Mouse (Mus musculus) megakaryocyte-erythroid progenitor cell, adult 5-6 weeks (primary cell): ENCODE results near the gene Atrnl1. TPM values are rescaled to one million over a fixed set of nuclear protein-coding genes. Genes with fewer than 3 reads are reported as not detected.
A peak's percentile ranks its signal among the peaks of the same experiment; 100 is the strongest.

ENCODE experiments used
- ATAC-seq: replicated peaks from 2 replicates; pipeline ENCODE4 v1.8.0; 2016; ENCODE audit warnings: mild to moderate bottlenecking, inconsistent platforms; ENCODE audit not compliant: severe bottlenecking, poor library complexity, low FRiP score, low TSS enrichment
- total RNA-seq, 2 experiments: library from RNA; stranded (forward) in 1 of 2; stranded (reverse) in 1 of 2; fragments of 200-1000, 215-1000 nt in 1 of 2; fragments of >200 nt in 1 of 2; fragmentation: Nextera tagmentation in 1 of 2; gene quantifications; 2 replicates each; pipeline ENCODE4 v1.2.3; 2014 to 2017

Gene Atrnl1
- total RNA-seq, 2 experiments from 2014 or later: 1.4 to 1.7 TPM

DNA sequence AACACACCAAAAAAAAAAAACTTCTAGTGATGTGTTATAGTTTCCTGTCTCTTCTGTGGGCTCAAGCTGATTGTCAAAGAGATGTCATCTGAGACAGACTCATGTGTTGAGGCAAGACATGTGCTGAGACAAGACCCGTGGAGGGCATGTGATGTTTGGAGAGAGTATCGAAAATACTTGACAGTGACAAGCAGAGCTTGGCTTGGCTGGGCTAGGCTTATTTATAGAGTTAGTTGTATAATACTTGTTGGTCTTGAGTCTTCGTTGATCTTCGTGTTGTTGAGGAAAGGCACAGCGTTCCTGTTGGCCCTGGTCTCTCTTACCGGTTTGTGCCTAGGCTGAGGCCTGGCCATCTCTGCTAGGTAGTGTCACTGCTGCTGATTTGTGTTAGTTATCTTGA lies 469.3 kb downstream of the Atrnl1 start:
- no peak for ATAC-seq

DNA sequence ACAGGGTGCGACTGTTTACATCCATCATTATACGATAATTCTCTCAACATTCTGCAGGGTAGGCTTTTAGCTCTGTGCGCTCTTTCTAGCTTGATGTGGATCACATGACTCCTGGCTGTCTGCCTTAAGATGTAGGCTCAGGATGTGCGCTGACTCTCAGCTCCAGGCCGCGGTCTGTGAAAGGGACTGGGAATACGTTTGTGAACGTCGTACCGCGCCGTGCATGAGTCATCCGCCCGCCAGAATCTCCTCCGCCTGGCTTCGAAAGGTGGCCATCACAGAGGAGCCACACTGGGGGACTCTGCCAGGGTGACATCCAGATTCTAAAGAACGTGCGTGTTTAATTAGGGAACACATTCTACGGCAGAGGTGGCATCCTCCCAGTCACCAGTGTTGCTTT lies 471.9 kb downstream of the Atrnl1 start:
- ATAC-seq: no peak

DNA sequence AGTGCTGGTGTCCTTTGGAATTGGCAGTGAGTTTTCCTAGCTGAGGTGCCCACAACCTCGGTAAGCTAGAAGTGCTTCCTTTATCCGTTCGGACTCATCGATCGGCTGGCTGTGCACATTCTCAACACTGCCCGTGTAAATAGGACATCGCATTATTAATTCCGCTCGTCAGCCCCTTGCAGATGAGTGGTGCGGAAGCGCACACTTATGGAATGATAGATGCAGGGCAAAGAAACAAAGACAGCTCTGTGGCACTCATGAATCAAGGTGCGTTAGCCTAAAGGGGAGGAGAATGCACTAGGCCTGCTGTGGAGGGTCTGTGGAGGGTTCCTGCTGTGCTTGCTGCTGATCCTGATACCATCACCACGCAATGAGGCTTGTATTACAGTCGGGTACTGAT lies 474.0 kb downstream of the Atrnl1 start:
- no peak for ATAC-seq

- ATAC-seq: no peak
These were observed 475.9 kb downstream of the Atrnl1 start for GRCm38 (mm10) chr19:58086734-58087133.

- no peak for ATAC-seq
These were observed 477.1 kb downstream of the Atrnl1 start for GRCm38 (mm10) chr19:58087901-58088300.

DNA sequence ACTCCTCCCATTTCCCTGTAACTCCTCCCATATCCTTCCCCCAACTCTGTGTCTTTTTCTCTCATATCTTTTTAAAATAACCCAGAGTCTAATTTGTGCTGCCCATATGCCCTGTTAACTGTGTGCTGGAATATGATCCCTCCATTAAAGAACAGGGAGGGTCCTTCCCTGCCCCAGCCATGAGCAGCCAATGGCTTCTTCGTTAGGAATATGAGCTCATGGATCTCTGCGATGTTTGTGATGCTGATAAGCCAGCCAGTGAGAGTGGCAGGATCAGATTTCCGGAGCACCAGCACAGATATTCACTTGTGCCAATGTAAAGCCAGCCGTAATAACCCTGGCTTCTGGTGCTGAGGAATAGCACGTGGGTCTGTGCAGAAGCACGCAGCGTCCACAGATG lies 477.6 kb downstream of the Atrnl1 start:
- no peak for ATAC-seq

DNA sequence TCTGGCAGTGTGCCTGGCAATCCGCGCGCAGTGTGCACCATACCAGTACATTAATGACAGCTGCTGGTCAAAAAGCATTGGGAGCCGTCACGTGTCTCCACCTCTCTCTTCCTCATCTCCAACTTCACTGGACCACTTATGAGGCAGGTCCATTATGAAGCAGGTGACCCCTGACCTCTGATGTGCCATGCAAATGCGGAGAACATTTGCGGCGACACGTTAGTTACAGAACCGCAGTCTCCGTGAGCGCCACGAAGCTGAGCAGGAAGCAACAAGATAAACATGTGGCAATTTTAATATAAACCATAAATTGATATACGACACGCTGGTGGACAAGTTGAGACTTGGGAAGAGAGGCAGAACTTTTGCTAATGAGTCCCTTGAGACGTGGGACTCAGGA lies 481.1 kb downstream of the Atrnl1 start:
- no peak for ATAC-seq

GRCm38 (mm10) chr19:58094781-58095543 lies 484.1 kb downstream of the Atrnl1 start:
- ATAC-seq: no peak

- ATAC-seq: no peak
These were observed 484.9 kb downstream of the Atrnl1 start for GRCm38 (mm10) chr19:58095776-58096175.

DNA sequence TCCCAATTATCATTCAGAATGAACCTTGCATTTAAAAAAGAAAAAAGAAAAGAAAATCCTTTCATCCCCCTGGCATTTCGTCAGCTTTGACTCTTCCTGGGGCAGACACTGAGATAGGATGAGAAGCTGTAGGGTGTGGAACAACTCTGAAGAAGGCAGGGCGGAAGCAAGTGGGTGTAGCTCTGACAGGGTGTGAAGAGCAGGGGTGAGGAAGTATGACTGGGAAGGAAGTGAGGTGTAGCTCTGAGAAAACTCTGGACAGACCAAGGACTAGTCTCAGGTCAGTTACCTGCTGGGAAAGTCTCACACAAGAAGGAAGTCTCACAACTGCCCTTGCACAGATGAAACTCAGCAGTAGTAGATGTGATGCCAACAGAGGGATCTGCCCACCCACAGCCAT lies 486.4 kb downstream of the Atrnl1 start:
- ATAC-seq: no peak

DNA sequence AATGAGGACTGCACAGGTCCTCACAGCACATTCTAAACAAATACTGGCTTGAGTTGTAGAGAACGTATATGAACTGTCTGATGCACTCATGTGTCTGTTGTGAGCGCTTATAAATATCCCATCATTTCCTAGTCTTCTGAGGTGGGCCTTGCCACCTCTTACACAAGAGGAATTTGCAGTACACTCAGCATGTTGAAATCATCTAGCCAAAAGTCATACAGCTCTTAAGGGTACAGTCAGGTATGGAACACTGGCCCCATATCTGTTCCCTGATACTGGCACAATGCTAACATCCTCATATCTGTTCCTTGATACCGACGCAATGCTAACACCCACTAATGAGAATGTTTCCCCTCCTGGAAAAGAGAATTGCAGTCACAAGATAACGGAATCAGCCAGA lies 488.7 kb downstream of the Atrnl1 start:
- no peak for ATAC-seq

DNA sequence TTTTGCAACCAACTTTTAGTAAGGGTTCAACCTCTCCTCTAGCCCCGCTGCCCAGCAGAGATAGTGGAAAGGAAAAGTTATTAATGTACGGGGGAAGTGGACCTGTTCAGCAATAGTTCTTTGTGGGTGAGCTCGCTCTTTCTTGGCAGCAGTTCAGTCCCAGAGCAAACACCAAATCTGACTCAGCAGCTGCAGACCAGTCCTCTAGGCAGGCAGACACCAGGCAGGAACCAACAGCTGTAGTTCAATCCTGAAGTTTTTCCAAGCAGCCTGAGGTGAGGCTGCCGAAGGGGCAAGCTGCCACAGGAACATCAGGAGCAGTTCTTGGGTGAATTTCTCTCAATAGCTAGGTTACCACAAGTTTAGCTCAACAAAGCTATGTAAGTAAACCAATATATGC lies 489.5 kb downstream of the Atrnl1 start:
- ATAC-seq: no peak

DNA sequence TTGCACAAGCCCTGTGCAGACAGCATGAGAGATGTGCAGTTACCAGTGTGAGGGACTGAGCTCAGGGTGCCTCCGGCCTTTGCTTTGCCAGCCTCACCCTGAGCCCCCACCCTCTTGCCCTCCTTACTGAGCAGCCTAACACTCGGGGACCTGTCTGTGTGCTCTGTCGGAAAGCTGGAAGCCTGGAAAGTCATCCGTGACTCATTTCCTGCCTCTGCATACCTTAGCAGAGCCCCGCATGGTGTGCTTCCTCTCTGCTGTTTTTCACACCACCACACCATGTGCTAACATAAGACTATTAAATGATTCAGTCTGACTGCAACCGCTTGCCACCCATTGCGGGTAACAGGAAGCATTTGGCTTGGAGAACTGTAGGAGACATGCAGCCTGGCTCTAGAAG lies 493.7 kb downstream of the Atrnl1 start:
- no peak for ATAC-seq

GRCm38 (mm10) chr19:58107632-58108031 lies 496.8 kb downstream of the Atrnl1 start:
- no peak for ATAC-seq

GRCm38 (mm10) chr19:58110491-58110890 lies 499.7 kb downstream of the Atrnl1 start:
- no peak for ATAC-seq

DNA sequence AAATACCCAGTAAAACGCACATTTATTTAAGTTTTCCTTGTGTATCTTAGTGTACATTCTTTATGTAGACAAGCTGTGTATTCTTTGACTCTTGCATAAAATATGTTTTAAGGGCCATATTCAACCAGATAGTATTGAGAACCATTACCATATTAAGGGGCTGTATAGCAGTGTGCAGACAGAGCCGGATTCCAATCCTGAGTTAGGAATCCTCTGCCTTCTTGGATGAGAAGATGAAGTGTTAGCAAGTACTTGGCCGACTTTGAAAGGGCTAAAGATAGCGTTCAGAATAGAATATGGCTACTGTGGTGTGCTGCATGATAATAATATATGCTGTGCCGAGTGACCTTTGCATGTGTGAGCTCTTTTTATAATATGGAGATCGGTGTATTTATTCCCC lies 500.5 kb downstream of the Atrnl1 start:
- ATAC-seq: no peak

- no peak for ATAC-seq
These were observed 501.3 kb downstream of the Atrnl1 start for GRCm38 (mm10) chr19:58112151-58112550.

GRCm38 (mm10) chr19:58113092-58113731 lies 502.4 kb downstream of the Atrnl1 start:
- ATAC-seq: peak; percentile 84

GRCm38 (mm10) chr19:58117595-58117994 lies 506.8 kb downstream of the Atrnl1 start:
- no peak for ATAC-seq

DNA sequence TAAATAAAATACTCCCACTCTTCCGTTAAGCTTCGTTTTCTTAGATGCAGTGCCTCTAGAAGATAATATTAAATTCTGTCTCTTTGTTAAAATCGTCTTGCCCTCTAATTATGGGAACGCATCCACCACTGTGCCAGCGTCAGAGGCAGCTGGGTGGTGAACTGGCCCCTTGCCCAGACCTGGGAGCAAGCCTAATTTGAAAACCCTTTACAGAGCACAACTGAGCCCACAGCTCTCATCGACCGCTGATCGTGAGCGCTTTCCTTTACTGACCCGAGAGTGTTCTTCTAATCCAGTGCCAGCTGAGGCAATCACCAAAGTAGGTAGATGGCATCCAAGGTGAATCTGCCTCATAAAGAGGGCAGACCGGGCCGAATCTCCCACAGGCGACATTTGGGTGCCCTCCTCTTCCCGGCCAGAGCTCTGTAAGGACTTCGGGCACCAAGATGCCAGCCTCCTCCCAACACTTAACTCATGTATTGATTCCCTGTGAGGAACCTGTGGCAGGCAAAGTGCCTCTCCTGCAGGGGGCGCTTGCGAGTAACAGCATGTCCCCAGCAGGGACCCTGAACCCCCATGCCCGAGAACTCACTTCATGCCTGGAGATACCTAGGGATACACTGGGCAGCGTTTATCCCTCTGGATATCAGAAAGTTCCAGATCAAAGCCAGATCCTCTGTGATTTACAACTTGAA lies 507.5 kb downstream of the Atrnl1 start:
- ATAC-seq: no peak

- ATAC-seq: no peak
These were observed 508.0 kb downstream of the Atrnl1 start for GRCm38 (mm10) chr19:58118864-58119263.
